Mouse (Mus musculus): ENCODE measurements at regions not wholly inside any gene's neighbourhood (a gene's known extent, or its start where the extent isn't known, plus 50 kb on each side); places are given as distances from the start of the nearest gene placed in this dataset.

DNA sequence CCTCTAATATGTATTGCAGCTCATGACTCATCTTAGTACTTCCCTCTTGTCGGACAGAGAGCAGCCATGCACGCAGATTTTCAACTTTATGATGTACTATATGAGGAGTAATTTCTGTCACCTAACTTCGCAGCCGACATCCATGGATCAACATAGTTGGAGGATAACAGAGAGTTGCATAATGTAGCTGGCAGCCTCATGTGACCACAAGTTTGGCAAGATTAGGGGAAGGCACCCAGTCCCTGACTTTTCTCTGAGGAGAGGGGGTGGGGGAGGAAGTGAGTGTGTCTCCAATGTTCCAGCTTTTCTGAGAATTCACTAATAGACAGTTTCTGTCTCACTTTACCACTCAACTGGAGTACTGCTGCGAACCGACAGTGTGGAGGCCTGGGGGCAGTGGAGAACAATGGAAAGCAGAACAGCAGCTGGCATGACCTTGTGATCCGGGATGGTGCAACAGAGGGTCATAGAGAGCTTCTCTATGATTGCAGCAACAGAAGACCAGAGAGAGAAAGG, 424.0 kb downstream of the Ptprc start:
- DNase-seq (ENCODE audit: low spot score in 2 of 2), result no peak

DNA sequence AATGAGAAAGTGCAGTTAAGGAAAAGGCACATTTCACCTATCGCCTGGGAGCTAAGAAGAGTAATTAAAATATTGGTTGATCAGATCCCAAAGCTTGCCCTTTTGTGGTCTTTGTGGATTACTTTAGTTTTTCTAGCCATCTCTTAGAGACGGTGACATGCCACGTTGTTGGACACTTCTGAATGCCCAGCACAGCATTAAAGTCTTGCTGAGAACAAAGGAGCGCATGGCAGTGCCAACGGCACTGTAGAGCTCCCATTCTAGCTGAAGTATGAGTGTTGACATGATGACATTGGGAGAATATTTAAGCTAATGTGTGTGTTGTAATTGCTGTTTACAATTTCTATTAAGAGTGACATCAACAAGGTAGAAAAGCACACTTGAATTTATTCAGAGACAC, 424.6 kb downstream of the Ptprc start:
- no peak for DNase-seq (ENCODE audit: low spot score in 2 of 2)

DNA sequence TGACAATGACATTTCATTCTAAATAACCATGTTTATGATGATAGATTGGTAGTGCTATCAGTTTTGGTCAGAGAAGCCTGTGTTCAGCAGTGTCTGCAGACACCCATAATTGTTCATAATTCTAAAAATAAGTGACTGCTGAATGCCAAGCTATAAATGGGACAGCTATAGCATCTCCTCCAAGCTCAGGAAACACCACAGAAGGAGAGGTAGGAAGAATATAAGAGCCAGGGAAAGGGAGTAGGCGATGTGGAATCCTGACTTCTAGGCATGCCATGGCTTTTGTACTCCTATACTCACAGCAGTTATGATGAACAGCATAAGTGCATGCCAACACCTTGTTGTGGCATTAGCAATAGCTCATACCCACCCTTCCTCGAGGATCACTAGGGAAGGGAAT, 429.4 kb downstream of the Ptprc start:
- no peak for DNase-seq (ENCODE audit: low spot score in 2 of 2)

DNA sequence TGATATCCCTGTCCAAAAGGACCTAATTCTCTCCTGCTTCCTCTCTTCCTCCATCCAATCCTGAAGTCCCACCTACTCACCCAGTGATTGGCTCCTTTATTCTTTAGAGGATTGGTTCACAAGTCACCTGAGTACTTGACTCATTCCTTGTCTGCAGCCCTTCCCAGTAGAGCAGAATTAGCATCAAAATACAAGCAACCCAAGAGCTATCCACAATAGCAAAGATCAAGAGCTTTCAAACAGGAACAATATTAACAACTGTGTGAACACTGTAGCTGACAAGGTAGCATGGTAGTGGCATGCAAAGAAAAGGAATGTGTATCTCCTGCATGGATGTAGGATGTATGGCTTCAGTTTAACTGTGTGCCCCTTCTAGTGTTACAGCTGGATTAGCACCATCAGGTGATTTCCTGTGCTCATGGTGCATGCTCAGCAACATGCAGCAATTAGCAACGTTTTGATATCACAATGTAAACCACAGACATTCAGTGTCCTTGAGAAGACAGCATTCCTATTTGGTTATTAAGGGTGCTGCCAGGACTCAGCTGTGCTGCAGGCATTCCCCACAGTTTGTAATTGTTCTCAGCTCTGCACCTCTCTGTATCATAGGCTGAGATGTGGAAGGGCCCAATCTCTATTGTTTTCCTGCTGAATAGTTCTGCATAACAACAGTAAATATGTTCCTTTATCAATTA, 437.2 kb downstream of the Ptprc start:
- DNase-seq (ENCODE audit: low spot score in 2 of 2), result no peak

DNA sequence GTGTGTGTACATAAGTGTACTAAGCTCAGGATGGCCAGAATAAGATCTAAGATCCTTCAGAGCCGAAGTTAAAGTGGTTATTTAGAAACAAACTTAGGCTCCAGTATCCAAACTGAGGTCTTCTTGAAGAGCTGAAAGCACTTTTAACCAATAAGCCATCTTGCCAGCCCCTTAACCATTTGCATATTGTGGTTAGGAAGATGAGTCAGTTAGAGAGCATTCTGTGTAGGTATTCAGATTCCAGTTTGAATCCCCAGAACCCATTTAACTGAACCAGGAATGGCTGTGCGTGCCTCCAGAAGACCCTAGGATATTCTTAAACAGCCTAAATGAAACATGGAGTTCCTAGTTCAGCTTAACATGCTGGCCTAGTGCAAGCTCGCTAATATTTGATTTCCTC, 471.6 kb downstream of the Ptprc start:
- no peak for DNase-seq (ENCODE audit: low spot score in 2 of 2)

DNA sequence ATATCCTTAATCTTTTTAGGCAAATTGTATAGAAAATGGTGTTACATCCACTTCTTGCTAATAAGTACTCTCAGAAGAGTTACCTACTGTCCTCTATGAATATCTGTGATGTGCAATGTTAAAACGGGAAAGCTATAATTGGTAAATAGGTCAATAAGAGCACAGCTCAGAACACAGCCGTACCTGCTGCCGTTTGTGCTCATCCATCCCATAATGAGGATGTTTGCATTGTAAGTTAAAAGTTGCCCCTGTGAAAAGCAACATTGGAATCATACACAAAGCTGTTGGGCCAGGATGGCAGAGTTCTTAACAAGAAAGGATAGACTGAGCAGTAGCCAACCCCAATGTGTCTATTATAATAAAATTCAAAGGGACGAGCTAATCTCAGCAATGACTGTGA, 476.6 kb downstream of the Ptprc start:
- DNase-seq (ENCODE audit: low spot score in 2 of 2), result no peak

DNA sequence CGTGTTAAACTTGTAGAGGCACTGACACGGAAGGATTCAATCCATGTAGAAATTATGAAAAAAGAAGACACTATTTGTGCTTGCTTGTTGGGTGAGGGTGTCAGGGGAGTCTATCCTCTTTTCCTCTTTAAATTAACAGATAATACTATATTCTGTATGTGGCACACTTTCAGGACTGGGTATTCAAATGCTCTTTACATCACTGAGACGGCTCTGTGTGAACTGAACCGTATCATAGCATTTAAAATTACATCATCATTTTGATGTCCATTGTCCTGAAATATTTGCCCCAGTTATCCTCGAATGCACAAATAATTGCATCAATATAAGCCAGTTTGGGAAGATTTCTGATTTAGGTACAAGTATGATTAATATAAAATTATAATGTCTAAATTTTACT, 478.2 kb downstream of the Ptprc start:
- no peak for DNase-seq (ENCODE audit: low spot score in 2 of 2)

DNA sequence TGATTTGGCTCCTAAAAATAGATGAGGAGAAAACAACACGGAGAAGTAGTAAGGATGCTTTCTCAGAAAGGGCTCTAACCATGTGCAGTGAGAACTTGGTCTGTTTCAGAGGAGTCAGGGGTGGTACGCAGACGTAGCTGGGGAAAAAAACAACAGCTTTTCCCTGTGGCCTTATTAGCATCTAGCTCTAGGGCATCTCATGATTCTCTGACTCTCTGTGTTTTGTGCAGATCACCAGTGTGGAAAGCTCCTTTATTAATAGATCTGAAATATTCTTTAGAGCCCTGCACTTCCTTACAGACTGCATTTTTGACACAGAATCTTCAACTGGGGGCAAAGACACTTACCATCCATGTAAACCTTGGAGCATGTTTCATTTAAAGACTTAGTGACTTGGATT, 478.7 kb downstream of the Ptprc start:
- no peak for DNase-seq (ENCODE audit: low spot score in 2 of 2)

DNA sequence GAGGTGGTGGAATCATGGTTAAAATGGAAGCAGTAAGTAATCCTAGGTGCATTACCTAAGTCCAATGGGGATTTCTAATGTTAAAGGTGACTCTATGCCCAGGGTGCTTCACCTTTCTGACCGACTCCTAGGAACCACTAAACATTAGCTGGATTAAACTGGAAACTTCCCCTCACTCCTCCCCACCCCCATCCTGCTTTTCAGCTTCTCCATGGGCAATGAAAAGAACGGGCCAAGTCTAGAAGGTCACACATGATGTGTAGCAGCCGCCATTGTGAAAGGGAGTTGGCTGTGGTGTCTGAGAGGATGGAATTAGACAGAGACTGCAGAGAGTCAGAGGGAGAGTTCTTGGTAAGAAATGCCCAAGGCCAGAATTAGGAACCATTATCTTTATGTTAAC, 479.8 kb downstream of the Ptprc start:
- DNase-seq (ENCODE audit: low spot score in 2 of 2), result no peak

DNA sequence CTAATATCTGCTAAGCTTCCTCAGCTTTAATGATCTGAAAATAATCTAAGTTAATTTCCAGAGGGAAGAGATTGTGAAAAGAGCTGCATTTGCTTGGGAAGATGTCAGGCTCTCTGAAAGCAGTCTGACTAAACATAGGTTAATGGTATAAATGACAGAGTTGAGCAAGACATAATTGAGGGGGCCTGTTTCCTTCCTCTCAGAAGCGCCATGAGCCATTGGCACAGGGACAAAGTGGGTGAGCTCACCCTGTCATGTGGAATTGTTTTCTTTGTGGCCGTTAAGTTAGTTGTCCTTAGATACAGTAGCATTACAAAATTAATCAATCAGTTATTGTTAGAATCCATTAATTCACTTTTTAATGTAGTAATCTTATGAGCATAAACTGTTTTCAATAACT, 483.0 kb downstream of the Ptprc start:
- DNase-seq (ENCODE audit: low spot score in 2 of 2), result no peak

DNA sequence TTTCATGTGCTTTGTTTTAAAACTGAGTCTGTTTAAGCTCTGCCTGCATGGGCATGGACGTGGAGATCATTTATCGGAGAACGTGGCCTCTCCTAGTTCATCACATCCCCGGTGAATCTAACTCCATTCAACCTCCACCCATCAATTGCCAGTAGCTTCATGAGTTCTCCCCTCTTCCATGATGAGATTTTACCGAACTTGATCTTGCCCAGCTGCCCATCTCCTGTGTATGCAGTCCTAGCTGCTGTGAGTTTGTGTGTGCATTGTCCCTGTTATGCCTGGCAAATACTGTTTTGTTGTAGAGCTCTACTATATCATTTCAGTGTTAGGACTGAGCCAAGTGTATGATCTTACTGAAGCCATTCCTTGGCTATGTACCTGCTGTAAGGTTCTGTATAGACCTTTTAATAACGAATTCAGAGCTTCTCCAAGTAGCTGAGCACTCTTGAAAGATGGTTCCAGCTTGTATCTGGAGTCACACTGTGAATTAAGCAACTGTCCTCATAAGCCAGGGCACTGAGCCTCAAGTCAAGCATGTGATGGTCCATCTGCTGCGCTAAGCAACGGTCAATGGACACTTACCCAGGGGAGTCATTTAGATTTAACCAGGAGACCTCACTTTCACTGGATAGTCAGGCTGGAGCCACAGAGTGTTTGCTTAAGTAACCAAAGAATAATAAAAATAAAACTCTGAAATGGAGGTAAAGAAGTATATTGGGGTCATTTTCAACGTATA, 484.5 kb downstream of the Ptprc start:
- DNase-seq (ENCODE audit: low spot score in 2 of 2), result no peak

DNA sequence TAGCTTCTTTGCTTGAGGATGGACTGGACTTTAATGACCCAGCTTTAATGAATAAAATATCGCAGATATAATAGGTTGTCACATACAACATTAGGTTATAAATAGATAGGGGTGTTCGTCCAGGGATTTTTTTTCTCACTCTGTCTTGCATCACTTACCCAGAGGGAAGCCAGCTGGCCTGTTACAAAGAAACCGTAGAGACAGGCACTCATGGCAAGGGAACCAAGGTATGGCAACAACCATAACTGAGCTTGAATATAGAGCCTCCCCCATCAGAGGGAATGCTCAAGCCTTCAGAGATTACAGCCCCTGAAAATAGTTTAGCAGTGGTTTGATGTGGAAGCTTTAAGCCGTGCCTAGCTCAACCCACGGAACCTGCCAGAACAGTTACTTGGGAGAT, 504.9 kb downstream of the Ptprc start:
- DNase-seq (ENCODE audit: low spot score in 2 of 2), result no peak

DNA sequence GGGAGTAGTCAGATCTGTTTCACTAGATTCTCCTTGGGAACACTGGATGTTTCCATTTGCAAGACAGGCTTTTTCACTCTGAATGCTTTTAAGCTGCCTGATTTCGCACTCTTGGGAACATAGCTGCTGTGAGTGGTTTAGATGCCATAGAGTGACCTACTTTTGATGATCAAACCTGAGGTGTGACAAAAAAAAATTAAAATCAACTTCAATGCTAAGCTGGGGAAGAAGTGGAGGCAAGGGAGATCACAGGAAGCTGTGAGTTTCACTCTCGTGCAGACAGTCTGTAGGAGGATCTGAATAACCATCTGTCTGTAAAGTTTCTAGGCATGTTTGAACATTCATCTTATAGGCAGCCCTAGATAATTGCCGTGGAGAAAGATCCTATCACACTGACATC, 505.7 kb downstream of the Ptprc start:
- no peak for DNase-seq (ENCODE audit: low spot score in 2 of 2)

DNA sequence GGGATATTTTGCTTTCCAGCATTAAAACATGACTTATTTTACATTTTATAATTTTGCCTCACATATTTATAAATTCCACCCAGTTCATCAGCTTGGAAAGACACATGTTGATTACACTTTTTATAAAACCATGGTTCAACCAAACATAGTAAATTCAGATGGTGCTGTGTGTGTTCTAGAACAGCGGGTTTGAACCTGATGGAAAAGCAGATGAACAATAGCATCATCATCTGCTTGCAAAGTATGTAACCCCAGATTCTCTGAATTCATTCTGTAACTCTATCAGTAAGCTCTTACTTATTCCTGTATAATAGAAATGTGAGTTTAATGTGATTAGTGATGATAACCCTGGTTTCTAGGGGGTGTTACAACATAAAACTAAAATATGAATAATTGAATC, 517.4 kb downstream of the Ptprc start:
- no peak for DNase-seq (ENCODE audit: low spot score in 2 of 2)

DNA sequence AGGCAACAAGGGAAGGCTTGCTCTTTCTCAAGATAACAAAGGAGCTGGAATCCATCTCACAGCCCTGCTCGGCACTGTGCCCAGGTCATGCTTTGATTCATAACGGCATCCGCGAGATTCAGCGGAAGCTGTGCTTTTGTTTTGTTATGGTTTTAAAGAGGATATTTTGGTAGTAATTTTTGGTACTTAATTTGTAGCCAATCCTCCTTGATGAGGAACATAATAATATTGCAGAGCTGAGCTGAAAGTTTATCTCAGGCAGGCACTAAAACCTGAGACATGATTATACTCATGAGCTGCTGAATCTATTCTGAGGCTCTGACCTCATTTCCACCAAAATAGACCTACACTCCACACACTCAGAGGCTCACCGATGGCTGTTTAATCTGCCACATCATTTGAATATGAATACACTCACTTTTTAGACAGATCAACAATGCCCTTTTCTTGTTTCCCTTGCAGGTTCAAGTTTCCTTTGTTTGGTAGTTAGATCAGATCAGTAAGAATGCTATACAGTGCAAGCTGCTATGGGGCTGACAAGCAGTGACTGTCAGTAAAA, 518.5 kb downstream of the Ptprc start:
- no peak for DNase-seq (ENCODE audit: low spot score in 2 of 2)

DNA sequence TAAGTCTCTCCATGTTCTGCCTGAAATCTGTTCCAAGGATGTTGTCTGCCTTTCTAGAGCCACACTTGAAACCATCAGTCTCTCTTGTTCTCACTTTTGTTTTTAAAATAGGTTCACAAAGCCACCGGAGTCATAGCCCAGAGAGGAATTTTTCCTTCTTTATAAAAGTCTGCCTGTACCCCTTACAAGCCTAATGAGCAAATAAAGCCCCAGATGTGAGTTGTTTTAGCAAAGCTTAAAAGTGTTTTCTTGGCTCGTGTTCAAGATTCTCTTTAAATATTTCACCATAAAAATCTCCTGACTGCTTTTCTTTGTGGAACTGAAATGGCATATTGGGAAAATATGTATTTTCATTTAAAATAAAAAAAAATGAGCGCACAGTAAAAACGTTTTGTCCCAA, 521.3 kb downstream of the Ptprc start:
- DNase-seq (ENCODE audit: low spot score in 2 of 2), result no peak

DNA sequence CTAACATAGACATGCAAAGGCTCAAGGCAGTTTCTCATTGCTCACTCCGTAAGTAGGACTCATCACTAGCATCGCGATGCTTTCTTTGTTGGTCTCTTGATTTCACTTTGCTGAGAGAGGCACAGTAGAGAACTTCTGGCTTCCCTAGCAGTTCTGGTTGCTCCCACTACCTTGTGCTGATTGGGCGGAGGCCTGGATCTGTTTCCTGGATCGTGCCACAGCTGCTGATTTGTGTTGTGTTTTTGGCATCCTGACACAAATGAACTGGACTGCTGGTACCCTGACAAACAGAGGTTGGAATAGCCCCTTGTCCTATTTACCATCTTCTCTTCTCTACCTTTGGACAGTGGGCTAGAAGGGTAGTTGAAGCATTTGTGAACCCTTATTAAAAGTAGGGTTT, 522.0 kb downstream of the Ptprc start:
- no peak for DNase-seq (ENCODE audit: low spot score in 2 of 2)

DNA sequence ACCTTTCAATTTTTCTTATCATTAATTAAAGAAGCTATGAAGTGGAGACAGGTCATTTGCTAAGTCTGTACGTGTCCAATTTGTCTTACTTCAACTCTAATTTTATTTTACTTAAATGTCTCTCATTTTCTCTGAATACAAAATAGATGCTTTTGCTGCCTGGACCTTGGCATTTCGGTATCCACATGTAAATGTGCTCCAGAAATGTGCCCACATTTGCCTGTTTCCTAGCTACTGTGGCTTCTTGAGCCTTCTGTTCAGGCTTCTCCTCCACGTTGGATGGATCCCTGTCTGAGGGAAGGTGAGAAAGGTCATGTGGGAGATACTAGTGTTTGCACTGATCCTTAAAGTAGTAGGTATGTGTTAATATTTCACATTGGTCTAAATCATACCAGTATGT, 524.9 kb downstream of the Ptprc start:
- no peak for DNase-seq (ENCODE audit: low spot score in 2 of 2)

DNA sequence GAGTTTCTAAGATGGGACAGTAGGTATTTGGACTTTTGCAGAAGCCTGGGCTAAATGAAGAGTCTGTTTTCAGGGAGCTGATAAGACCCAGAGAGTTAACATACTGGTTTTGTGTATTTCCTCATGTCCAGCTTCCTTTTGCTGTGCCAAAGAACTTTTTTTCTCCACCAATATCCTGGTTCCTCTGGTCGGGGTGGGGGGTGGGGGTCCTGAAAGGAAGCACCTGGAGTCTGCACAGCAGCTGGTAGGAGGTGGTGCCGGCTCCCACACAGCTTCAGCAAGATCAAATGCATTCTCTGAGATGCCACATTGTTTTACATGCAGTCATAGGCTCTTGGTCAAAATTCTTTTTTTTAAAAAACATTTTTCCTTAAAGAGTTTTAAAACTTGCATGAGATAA, 525.4 kb downstream of the Ptprc start:
- DNase-seq (ENCODE audit: low spot score in 2 of 2), result no peak

DNA sequence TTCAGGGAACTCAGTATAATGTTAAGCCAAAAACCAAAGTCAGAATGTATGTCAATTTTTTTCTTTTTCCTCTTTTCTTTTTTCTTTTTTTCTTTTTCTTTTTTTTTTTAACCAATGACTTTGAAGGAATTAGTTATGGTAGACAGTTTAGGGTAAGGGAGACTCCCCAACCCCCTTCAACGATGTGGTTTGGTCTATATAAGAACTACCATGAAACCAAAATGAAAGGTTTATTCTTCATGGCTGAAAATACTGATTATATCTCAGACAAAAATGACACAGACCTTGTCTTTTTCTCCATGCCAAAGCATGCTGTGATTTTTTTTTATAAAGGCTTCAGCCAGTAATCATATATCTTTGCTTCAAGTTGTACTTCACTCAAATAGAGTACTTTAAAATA, 526.7 kb downstream of the Ptprc start:
- DNase-seq (ENCODE audit: low spot score in 2 of 2), result no peak

DNA sequence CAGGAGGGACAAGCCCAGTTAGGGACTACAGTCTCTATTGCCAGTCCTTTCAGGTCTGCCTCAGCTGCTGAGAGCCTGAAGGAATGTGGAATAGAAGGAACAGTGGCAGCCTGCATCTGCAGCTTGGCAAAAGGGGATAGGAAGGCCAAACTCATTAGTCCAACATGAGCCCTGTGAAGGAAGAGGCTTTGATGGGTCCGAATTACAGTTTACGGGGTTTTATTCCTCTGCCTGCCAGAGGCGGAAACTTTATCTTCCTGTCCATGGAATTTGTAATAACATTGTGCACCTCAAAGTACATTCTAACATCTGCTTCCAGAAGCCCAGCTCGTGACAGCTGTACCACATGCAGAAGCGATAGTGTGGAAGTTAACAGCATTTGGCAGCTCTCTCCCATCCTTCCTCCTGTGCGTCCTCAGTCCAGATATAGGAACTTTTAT, 530.9 kb downstream of the Ptprc start:
- no peak for DNase-seq (ENCODE audit: low spot score in 2 of 2)

DNA sequence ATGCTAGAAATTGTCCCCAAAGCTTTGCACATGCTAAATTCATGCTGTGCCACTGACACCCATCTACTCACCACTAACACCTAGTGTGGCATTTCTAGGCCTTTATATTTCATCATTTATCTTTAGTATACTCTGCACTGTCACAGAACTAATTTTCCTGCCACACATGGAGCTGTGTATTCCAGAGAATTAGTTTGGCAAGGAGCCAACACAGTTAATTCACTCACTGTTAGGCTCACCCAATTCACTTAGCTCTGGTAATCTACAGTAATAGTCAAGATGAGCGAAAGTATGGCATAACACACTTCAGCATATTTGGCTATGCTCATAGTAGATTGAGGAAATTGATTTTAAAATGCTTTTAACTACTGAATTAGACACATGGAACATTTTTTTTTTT, 532.0 kb downstream of the Ptprc start:
- DNase-seq (ENCODE audit: low spot score in 2 of 2), result no peak

DNA sequence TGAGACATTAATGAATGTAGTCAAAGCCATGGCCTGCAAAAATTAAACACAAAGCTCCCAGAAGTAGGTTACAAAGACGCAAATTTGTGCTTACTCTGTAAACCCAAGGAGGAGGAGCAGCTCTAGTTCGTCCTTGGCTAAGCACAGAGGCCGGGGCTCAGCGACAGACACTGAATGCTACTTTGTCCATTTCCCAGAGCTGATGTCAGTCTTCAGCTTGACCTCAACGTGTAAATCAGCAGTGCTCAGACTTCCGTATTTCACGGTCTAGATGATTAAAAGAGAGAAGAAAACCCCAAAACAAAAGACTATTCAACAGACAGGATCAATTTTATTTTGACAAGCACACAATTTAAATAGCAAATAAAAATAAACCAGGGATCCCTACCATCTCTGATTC, 534.7 kb downstream of the Ptprc start:
- no peak for DNase-seq (ENCODE audit: low spot score in 2 of 2)
